Mouse (Mus musculus): ENCODE data around the gene Pan2.
A peak's percentile ranks its signal among the peaks of the same experiment; 100 is the strongest.

- TF ChIP-seq POLR2A (IDR thresholded peaks at IDR 0.05; ENCODE audit: insufficient read depth, low read length) (no peak), CTCF (IDR thresholded peaks at IDR 0.05; ENCODE audit: low read depth, low read length) (peak; percentile 72), EP300 (IDR thresholded peaks at IDR 0.05; ENCODE audit: insufficient read depth, low read depth, low read length) (no peak)
Observed at GRCm38 (mm10) chr10:128283604-128284579, 19.2 kb upstream of the Pan2 start.
